Mouse (Mus musculus) inflammation-experienced regulatory T-cells, adult 6 months (primary cell): ENCODE data around the gene Gm17617. TPM values are rescaled to one million over a fixed set of nuclear protein-coding genes. Genes with fewer than 3 reads are reported as not detected.

Source experiments
- ATAC-seq: one replicate; pipeline ENCODE4 v1.8.0; 2017
- polyA plus RNA-seq, 3 experiments: library from polyadenylated mRNA; unstranded; fragments of 100-300 nt; shearing (Covaris generic); gene quantifications; one replicate each; pipeline ENCODE4 v1.2.1; 2017

Gm17617 gene
- not detected for polyA plus RNA-seq

- ATAC-seq, result no peak
Measured at GRCm38 (mm10) chr13:55133448-55133847, at the start of gene Gm17617. Gene Gm17617 (minus strand): TSS chr13:55133548.

GRCm38 (mm10) chr13:55182173-55182894 is 49.0 kb upstream of the Gm17617 start:
- peak; percentile 54 for ATAC-seq

- ATAC-seq, result no peak
Measured at GRCm38 (mm10) chr13:55181786-55182172, 48.4 kb upstream of the Gm17617 start.

GRCm38 (mm10) chr13:55179591-55179990 is 46.2 kb upstream of the Gm17617 start:
- no peak for ATAC-seq

- ATAC-seq, result peak; percentile 48
Measured at GRCm38 (mm10) chr13:55178556-55178955, 45.2 kb upstream of the Gm17617 start.

GRCm38 (mm10) chr13:55177903-55178496 is 44.7 kb upstream of the Gm17617 start:
- ATAC-seq, result no peak

- no peak for ATAC-seq
Measured at GRCm38 (mm10) chr13:55176265-55176664, 42.9 kb upstream of the Gm17617 start.

- ATAC-seq, result no peak
Measured at GRCm38 (mm10) chr13:55174347-55174746, 41.0 kb upstream of the Gm17617 start.

- no peak for ATAC-seq
Measured at GRCm38 (mm10) chr13:55172336-55172770, 39.0 kb upstream of the Gm17617 start.

- no peak for ATAC-seq
Measured at GRCm38 (mm10) chr13:55171517-55172335, 38.4 kb upstream of the Gm17617 start.

GRCm38 (mm10) chr13:55168958-55169369 is 35.6 kb upstream of the Gm17617 start:
- ATAC-seq, result no peak

GRCm38 (mm10) chr13:55168255-55168654 is 34.9 kb upstream of the Gm17617 start:
- no peak for ATAC-seq

GRCm38 (mm10) chr13:55167798-55168197 is 34.5 kb upstream of the Gm17617 start:
- no peak for ATAC-seq

GRCm38 (mm10) chr13:55166806-55167725 is 33.7 kb upstream of the Gm17617 start:
- ATAC-seq, result no peak

GRCm38 (mm10) chr13:55165831-55166339 is 32.5 kb upstream of the Gm17617 start:
- ATAC-seq, result no peak

GRCm38 (mm10) chr13:55163553-55163952 is 30.2 kb upstream of the Gm17617 start:
- no peak for ATAC-seq

- ATAC-seq, result no peak
Measured at GRCm38 (mm10) chr13:55162365-55162764, 29.0 kb upstream of the Gm17617 start.

GRCm38 (mm10) chr13:55153951-55154350 is 20.6 kb upstream of the Gm17617 start:
- ATAC-seq, result no peak

GRCm38 (mm10) chr13:55152621-55153415 is 19.5 kb upstream of the Gm17617 start, which contains the start of gene Fgfr4:
Gene Fgfr4 (plus strand): TSS chr13:55152640.
- ATAC-seq, result no peak

- no peak for ATAC-seq
Measured at GRCm38 (mm10) chr13:55140271-55140670, 6.9 kb upstream of the Gm17617 start.

- no peak for ATAC-seq
Measured at GRCm38 (mm10) chr13:55135382-55135781, 2.0 kb upstream of the Gm17617 start.
